Mouse (Mus musculus) liver, adult 2 months (tissue): ENCODE results near the gene Fam19a3. TPM values are rescaled to one million over a fixed set of nuclear protein-coding genes. Genes with fewer than 3 reads are reported as not detected.

Source experiments
- DNase-seq: peaks from one replicate; pipeline ENCODE4 v3.0.0-alpha.2; 2011; ENCODE audit warnings: low read depth, low spot score; ENCODE audit errors: extremely low read depth
- H3K27ac ChIP-seq: fragments of 200-500 bp; replicated peaks from 2 replicates; pipeline ENCODE4 v1.5.1; 2012; ENCODE audit warnings: low read depth, mild to moderate bottlenecking, control low read depth, inconsistent platforms, low read length; ENCODE audit not compliant: insufficient read depth
- H3K27me3 ChIP-seq: fragments of 200-500 bp; 2 replicates; pipeline ENCODE4 v1.6.1; 2012; ENCODE audit warnings: mild to moderate bottlenecking, moderate library complexity, low read length, inconsistent platforms; ENCODE audit not compliant: control insufficient read depth, insufficient read depth
- H3K36me3 ChIP-seq: fragments of 200-500 bp; 2 replicates; pipeline ENCODE4 v1.6.1; 2012; ENCODE audit warnings: low read length, inconsistent platforms; ENCODE audit not compliant: control insufficient read depth, insufficient read depth
- H3K4me1 ChIP-seq: fragments of 200-500 bp; 2 replicates; pipeline ENCODE4 v1.6.1; 2011; ENCODE audit warnings: low read length; ENCODE audit not compliant: control insufficient read depth, insufficient read depth
- H3K4me3 ChIP-seq: fragments of 200-500 bp; 2 replicates; pipeline ENCODE4 v1.5.1; 2011; ENCODE audit warnings: low read depth, mild to moderate bottlenecking, control low read depth, low read length, moderate library complexity; ENCODE audit not compliant: insufficient read depth
- H3K79me2 ChIP-seq: fragments of 200-500 bp; 2 replicates; pipeline ENCODE4 v1.6.1; 2012; ENCODE audit warnings: inconsistent platforms, mild to moderate bottlenecking, low read length, moderate library complexity; ENCODE audit not compliant: control insufficient read depth, insufficient read depth
- H3K9ac ChIP-seq: fragments of 200-500 bp; 2 replicates; pipeline ENCODE4 v1.6.1; 2012; ENCODE audit warnings: low read depth, mild to moderate bottlenecking, control low read depth, inconsistent platforms, low read length
- CTCF ChIP-seq: fragments of 200-500 bp; IDR thresholded peaks from 2 replicates; pipeline ENCODE4 v1.5.1; 2011; ENCODE audit warnings: low read depth, low read length, control low read depth
- POLR2A ChIP-seq: fragments of 200-500 bp; IDR thresholded peaks from 2 replicates; pipeline ENCODE4 v1.6.1; 2011; ENCODE audit warnings: low read length, control low read depth; ENCODE audit not compliant: insufficient read depth; ENCODE audit errors: extremely low read depth
- WGBS: fragments of 180-500 bp; shearing (Covaris S2); methylation state at CpG from one replicate; pipeline ENCODE4 v1.1.7; 2018; 5-methylcytosine and 5-hydroxymethylcytosine counted together
- polyA plus RNA-seq: library from polyadenylated mRNA; depleted of rRNA; stranded (reverse); fragments of >200 nt; gene quantifications from 2 replicates; pipeline ENCODE4 v1.2.3, GENCODE M21; 2012
- total RNA-seq: library from RNA; depleted of rRNA; stranded (reverse); fragments of >200 nt; gene quantifications from 2 replicates; pipeline ENCODE4 v1.2.3, GENCODE M21; 2014

The Fam19a3 gene
- total and polyA plus RNA-seq, 2 experiments: under 0.01 to 0.05 TPM

- no peak overlapping the region for H3K4me3 ChIP-seq
- DNase-seq: no peak
- H3K36me3 ChIP-seq: no peaks in the 10 kb centered on the region
- H3K27me3 ChIP-seq: peaks cover 9% of the 10 kb centered on the region
- H3K9ac ChIP-seq: no peak overlapping the region
- TF ChIP-seq CTCF (peak; percentile 31), POLR2A (no peak)
- WGBS: 9% methylated on average over 20 of the region's 20 CpGs
- H3K27ac ChIP-seq: no peak overlapping the region
- H3K79me2 ChIP-seq: no peaks in the 10 kb centered on the region
- H3K4me1 ChIP-seq: peaks cover 5% of the 10 kb centered on the region; the same call in 1 of the 2 replicates
These were observed 4.3 kb downstream of the Fam19a3 start for GRCm38 (mm10) chr3:104777342-104777741.

GRCm38 (mm10) chr3:104773301-104773700 is 8.3 kb downstream of the Fam19a3 start:
- no peak overlapping the region for H3K9ac ChIP-seq
- H3K4me1 ChIP-seq: no peaks in the 10 kb centered on the region
- WGBS: 91% methylated on average over 7 of the region's 7 CpGs
- H3K4me3 ChIP-seq: no peak overlapping the region
- no peaks in the 10 kb centered on the region; the same call in 1 of the 2 replicates for H3K27me3 ChIP-seq
- H3K27ac ChIP-seq: no peak overlapping the region
- H3K79me2 ChIP-seq: no peaks in the 10 kb centered on the region
- TF ChIP-seq CTCF (no peak), POLR2A (no peak)
- no peaks in the 10 kb centered on the region for H3K36me3 ChIP-seq
- DNase-seq: no peak

GRCm38 (mm10) chr3:104771460-104771859 is 10.2 kb downstream of the Fam19a3 start:
- H3K4me1 ChIP-seq: no peaks in the 10 kb centered on the region
- WGBS: 70% methylated on average over 6 of the region's 6 CpGs
- no peak overlapping the region for H3K9ac ChIP-seq
- H3K27ac ChIP-seq: no peak overlapping the region
- DNase-seq: no peak
- TF ChIP-seq POLR2A (no peak), CTCF (no peak)
- no peaks in the 10 kb centered on the region; the same call in 1 of the 2 replicates for H3K27me3 ChIP-seq
- no peaks in the 10 kb centered on the region for H3K36me3 ChIP-seq
- H3K79me2 ChIP-seq: no peaks in the 10 kb centered on the region
- no peak overlapping the region for H3K4me3 ChIP-seq

- Histone ChIP-seq H3K36me3 (no peaks in the 10 kb centered on the region), H3K27me3 (no peaks in the 10 kb centered on the region; the same call in 1 of the 2 replicates), H3K4me1 (no peaks in the 10 kb centered on the region), H3K9ac (no peak overlapping the region), H3K27ac (no peak overlapping the region), H3K79me2 (no peaks in the 10 kb centered on the region), H3K4me3 (no peak overlapping the region)
- TF ChIP-seq CTCF (no peak), POLR2A (no peak)
- 86% methylated on average over 3 of the region's 3 CpGs for WGBS
- no peak for DNase-seq
These were observed 10.7 kb downstream of the Fam19a3 start for GRCm38 (mm10) chr3:104770918-104771317.

- Histone ChIP-seq H3K36me3 (no peaks in the 10 kb centered on the region), H3K27ac (no peak overlapping the region), H3K9ac (no peak overlapping the region), H3K4me1 (no peaks in the 10 kb centered on the region), H3K27me3 (no peaks in the 10 kb centered on the region; the same call in 1 of the 2 replicates), H3K79me2 (no peaks in the 10 kb centered on the region), H3K4me3 (no peak overlapping the region)
- DNase-seq: peak; percentile 27
- 55% methylated on average over 10 of the region's 10 CpGs for WGBS
- TF ChIP-seq CTCF (peak; percentile 64), POLR2A (no peak)
These were observed 11.6 kb downstream of the Fam19a3 start for GRCm38 (mm10) chr3:104770035-104770434.

- no peak for DNase-seq
- TF ChIP-seq CTCF (no peak), POLR2A (no peak)
- H3K9ac ChIP-seq: no peak overlapping the region
- H3K4me3 ChIP-seq: no peak overlapping the region
- H3K27me3 ChIP-seq: no peaks in the 10 kb centered on the region; the same call in 1 of the 2 replicates
- WGBS: 70% methylated on average over 3 of the region's 3 CpGs
- H3K36me3 ChIP-seq: no peaks in the 10 kb centered on the region
- no peaks in the 10 kb centered on the region for H3K79me2 ChIP-seq
- no peaks in the 10 kb centered on the region for H3K4me1 ChIP-seq
- no peak overlapping the region for H3K27ac ChIP-seq
These were observed 12.5 kb downstream of the Fam19a3 start for GRCm38 (mm10) chr3:104769135-104769534.
